Mouse (Mus musculus) MEL-GATA-1-ER (cell line): ENCODE data around the gene Gria4.
"Not testable (repeated sequence)": the region's sequence is repeated elsewhere in the genome, so short reads cannot be mapped to it uniquely, and the experiment has no call there.

Experiments used
- DNase-seq: peaks from one replicate; pipeline ENCODE4 v3.0.0-alpha.2; 2012; ENCODE audit warnings: low read depth; ENCODE audit errors: extremely low read depth

The Gria4 gene

DNA sequence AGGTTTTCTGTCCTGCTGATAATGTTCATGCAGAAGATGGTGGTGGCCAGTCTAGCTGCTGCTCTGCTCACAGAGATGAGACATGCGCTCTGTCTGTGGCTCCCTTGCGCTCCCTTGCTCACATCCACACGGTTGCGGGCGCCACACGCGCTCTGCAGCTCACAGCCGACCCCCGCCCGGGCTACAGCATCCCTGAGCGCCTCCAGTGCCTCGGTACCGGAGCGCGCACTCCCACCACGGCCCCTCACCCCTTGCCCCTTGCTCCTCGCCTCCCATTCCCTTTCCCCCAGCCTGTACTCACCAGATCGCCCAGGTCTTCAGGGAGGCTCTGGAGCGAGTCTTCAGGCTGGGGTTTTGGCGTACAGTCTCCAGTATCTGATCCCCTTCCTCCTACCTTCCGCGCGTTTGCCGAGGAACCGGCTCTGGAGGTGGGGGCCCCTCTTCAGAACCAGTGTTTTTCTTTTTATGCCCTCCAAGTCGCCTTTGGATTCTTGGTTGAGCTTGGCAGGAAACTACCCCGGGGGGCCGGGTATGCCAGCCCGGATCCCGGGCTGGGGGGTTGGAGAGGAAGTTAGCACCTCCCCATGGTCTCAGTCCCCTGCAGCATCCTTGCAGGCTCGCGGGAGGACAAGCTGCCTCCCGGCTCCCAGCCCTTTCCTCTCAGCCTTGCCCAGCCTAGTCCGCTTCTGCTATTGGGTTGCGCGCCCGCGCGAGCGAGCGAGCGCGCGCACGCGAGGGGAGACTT is at the start of gene Gria4:
TSS of gene Gria4 (minus strand) at position 691 of the 745 bp plus-strand sequence.
- no peak for DNase-seq

DNA sequence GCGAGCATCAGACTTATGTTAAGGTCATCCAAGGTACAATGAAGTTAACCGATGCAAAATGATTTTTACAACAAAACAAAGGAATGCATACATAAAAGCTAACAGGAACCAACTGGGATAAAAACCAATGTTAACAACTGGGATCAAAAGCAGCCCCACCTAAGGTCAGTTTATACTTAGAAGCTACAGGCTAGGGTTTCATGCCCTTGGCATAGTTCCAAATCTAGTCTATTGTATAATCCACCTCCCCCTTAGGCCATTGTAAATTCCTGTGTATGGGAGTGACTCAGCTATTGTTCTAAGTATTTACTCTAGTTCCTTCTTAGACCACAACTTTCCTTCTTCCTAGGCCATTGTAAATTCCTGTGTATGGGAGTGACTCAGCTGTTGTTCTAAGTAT is 14.9 kb upstream of the Gria4 start:
- not testable (repeated sequence) for DNase-seq

GRCm38 (mm10) chr9:4803151-4803755 is 7.2 kb upstream of the Gria4 start:
- no peak for DNase-seq

GRCm38 (mm10) chr9:4797396-4797795 is 1.4 kb upstream of the Gria4 start:
- DNase-seq, result no peak

DNA sequence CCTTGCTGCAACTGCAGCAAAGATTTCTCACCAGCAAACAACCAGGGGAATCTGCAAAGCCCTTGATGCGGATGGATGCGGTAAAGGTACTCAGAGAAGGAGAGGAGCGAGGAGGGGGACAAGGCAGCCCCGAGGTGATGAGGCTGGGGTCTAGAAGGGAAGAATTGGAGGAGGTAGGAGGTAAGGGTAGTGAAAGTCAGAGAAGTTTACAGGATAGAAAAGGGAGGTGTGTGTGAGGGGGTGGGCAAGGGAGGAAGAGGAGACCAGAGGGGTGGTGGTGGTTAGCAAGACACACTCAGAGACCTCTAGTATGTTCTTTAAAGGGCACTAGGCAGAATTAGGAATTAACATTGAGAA is 233 bp upstream of the Gria4 start:
- DNase-seq, result no peak

DNA sequence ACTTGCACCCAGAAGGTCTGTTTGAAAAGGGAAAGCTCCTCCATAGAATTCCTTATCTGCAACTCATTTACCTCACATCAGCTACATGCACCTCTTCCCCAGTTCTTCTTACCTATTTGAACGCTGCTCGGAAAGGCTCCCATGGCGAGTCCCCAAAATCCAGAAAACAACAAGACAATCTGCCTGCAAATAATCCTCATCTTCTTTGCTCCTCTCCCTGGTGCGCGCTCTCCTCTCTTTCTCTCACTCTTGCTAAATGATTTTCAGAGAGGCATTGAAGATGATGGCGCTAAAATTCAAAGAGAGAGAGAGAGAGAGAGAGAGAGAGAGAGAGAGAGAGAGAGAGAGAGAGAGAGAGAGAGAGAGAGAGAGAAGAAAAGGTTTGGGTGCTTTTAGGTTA is 959 bp downstream of the Gria4 start:
- DNase-seq, result no peak

DNA sequence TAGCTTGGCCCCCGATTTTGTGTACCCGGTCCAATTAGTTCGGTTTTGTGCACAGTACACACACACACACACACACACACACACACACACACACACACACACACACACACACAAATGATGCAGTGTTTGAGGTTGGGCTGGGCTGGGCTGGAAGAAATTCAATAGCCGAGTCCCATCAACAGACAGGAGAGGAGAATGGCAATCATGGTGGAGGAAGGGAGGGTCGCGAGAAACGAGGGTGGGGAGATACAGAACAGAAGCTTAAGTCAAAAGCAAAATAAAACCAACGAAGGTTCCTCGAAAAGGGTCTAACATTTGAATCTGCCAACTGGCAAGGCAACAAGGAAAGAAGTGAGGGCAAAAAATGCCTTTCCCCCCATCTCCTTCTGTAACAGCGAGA is 1.6 kb downstream of the Gria4 start:
- DNase-seq, result no peak

DNA sequence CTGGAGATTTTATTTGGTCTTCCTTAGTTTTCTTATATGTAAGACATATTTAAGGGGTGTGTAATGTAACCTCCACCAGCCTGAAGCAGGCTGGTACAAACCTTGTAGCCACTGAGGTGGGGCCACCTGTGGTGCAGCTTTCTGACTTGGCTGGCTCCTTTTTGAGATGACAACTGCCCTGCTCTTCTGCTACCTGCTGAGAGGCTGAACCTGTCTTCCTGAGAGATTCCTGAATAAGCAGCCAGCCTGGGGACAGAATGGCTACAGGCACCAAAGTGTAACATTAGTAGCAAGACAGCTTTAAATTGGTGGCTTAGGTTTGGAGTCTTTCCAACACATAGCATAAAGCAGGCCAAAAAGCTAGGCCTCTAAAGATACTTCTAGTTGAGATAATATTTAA is 46.6 kb downstream of the Gria4 start:
- DNase-seq, result not testable (repeated sequence)

- no peak for DNase-seq
Measured at GRCm38 (mm10) chr9:4714086-4714485, 81.9 kb downstream of the Gria4 start.

- DNase-seq, result no peak
Measured at GRCm38 (mm10) chr9:4712367-4712766, 83.7 kb downstream of the Gria4 start.

DNA sequence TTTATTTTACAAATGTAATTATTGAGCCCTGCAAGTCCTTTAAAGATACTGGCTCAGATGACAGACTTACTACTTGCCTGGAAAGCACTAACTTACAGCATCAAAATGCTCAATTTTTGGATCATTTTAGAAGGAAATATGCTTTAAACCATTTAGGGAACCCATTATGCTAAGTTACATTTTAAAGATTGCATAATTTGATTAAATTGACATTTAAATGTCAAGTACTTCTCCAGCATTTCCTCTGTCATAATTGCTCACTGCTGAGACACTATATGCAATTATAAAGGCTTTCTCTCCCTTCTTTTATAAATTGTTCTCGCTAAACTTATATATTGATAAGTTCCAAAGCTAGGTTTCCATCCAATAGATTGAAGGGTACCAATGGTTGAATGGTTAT is 108.9 kb downstream of the Gria4 start:
- no peak for DNase-seq

GRCm38 (mm10) chr9:4680244-4680643 is 115.8 kb downstream of the Gria4 start:
- DNase-seq, result no peak

DNA sequence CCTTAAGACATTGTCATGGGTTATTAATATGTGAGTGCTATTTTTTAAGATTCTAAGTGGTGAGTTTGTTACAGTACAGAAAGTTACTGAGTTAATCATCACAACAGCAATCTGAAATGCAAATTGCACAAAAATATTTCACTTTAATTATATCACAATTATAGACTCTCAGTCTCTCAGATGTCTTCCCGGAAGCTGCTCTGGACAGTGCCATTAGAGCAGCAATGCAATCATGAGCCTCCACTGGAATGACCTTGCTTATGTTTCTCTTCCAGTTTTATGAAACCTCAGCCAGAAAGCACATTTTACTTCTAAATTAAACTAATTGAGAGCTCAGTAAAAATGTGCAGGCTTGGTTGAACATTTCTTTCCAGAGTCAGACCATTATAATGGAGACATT is 116.9 kb downstream of the Gria4 start:
- no peak for DNase-seq

DNA sequence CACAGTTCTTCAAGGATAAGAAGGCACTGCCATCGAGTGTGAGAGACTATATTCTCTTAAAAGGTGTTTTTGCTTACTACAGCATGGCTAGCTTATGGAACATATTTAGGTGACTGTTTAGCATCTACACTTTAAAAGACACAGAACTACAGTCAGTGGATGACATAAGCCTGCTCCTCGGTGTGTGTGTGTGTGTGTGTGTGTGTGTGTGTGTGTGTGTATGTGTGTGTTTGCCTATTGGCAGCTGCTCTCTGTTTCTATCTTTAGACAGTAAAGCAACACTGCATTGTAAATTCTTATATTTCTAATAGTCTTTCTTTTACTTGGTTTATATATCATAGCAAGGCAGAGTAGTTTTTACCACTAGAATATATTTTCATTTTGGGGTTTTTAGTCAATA is 130.3 kb downstream of the Gria4 start:
- no peak for DNase-seq

GRCm38 (mm10) chr9:4662421-4662820 is 133.6 kb downstream of the Gria4 start:
- no peak for DNase-seq

- DNase-seq, result no peak
Measured at GRCm38 (mm10) chr9:4658951-4659350, 137.1 kb downstream of the Gria4 start.

DNA sequence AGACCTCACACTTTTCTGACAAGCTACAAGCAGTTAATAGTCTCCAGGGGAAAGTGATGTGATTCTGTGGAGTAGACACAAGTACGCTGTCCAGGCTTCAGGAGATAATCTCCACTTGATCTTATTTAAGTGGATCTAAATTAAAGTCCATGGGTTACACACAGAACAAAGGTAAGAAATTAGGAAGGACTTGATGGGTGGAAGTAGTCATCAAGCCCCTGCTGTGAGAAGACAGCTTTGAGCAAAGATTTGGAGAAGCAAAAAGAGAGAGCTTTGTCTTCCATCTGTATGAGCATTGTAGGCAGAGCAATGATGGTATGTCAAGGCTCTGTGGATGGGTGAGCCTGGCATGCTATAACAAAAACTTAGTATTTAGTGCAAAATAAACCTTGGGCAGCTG is 141.7 kb downstream of the Gria4 start:
- no peak for DNase-seq

GRCm38 (mm10) chr9:4639192-4639900 is 156.7 kb downstream of the Gria4 start:
- no peak for DNase-seq

DNA sequence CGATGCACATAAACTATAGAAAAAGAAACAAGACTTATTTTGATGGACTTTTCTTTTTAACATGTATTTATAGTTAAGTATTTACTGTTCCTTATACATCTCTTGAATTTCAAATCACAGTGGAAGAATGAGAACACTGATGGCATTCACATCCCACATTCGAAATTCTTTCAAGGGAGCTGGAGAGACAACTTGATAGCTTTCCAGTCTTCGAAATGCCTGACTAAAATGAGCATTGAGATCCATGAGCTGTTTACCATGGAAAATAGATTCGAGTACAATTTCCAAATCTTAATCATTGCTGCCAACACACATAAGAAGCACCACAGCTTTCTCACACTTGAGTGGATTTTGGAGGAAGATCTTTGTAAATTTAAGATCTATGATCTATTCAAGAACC is 164.1 kb downstream of the Gria4 start:
- DNase-seq, result no peak

GRCm38 (mm10) chr9:4615286-4615685 is 180.7 kb downstream of the Gria4 start:
- no peak for DNase-seq

- no peak for DNase-seq
Measured at GRCm38 (mm10) chr9:4605354-4605753, 190.7 kb downstream of the Gria4 start.

GRCm38 (mm10) chr9:4604236-4604635 is 191.8 kb downstream of the Gria4 start:
- no peak for DNase-seq

DNA sequence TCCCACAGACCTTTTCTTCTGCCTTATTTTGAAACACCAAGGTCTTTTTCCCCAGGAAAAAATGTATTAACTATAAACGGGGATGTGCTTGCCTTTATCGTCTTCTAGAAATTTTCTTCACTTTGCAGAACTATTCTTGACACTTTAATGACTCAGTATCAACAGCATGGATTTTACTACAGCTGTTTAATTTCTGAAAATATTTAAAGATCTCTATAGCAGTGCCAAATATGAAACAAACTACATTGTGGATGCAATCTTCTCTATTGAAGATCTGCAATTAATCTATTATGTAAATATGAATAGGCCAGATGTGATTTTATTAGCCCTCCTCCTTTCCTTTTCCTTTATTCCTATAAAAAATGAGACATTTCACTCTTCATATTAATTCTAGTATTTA is 194.2 kb downstream of the Gria4 start:
- no peak for DNase-seq
